Mouse (Mus musculus) monocyte, adult 5-6 weeks (primary cell): Measurements from ENCODE around the gene Zcchc12. TPM values are rescaled to one million over a fixed set of nuclear protein-coding genes. Genes with fewer than 3 reads are reported as not detected.

Experiments
- total RNA-seq: library from RNA; stranded (forward); fragments of 200-1000, 200-491, 200-594 nt; gene quantifications from 3 replicates; pipeline ENCODE4 v1.2.3, GENCODE M21; 2017

Zcchc12 gene
- total RNA-seq, 1 experiment from 2014 or later, result not detected

Other genes with a start within 250 kb of the Zcchc12 start
- gene Il13ra1, start 83.8 kb upstream of the Zcchc12 start, total RNA-seq, result 70.6 to 125 TPM (median 100 TPM) in 3 replicates
- gene Lonrf3, start 132.4 kb downstream of the Zcchc12 start, total RNA-seq, result 1.7 to 2.6 TPM in 2 of 3 replicates, not detected in the other
- gene Gm6268, start 205.4 kb downstream of the Zcchc12 start, total RNA-seq, result not detected in 3 replicates